Mouse (Mus musculus) ES-E14 (cell line): ENCODE measurements around the gene Wnt11. TPM values are rescaled to one million over a fixed set of nuclear protein-coding genes. Genes with fewer than 3 reads are reported as not detected.
A peak's percentile ranks its signal among the peaks of the same experiment; 100 is the strongest.

Source experiments
- DNase-seq: peaks from one replicate; pipeline ENCODE4 v3.0.0-alpha.2; 2013; ENCODE audit warnings: low read depth, low spot score
- H3K27ac ChIP-seq: 2 replicates; pipeline ENCODE4 v1.5.1; 2012; ENCODE audit warnings: low read depth, mild to moderate bottlenecking, low read length, moderate library complexity, mixed read lengths; ENCODE audit not compliant: poor library complexity, insufficient read depth, severe bottlenecking
- H3K36me3 ChIP-seq: 2 replicates; pipeline ENCODE4 v1.6.1; 2012; ENCODE audit warnings: mild to moderate bottlenecking, low read length, moderate library complexity, mixed read lengths; ENCODE audit not compliant: control insufficient read depth, poor library complexity, insufficient read depth, severe bottlenecking
- H3K4me1 ChIP-seq, 2 experiments: fragments of 150-350 bp in 1 of 2; sonication (generic) in 1 of 2; 2 replicates each; pipeline ENCODE4 v1.6.1; 2012; ENCODE audit warnings: low read length in 2 of 2, mild to moderate bottlenecking in 1 of 2, mixed read lengths in 1 of 2; ENCODE audit not compliant: control insufficient read depth in 2 of 2, insufficient read depth in 2 of 2, poor library complexity in 1 of 2
- H3K4me3 ChIP-seq, 2 experiments: fragments of 150-350 bp in 1 of 2; sonication (generic) in 1 of 2; 2 replicates each; pipeline ENCODE4 v1.5.1; 2012; ENCODE audit warnings: low read length in 2 of 2, low read depth in 1 of 2, mild to moderate bottlenecking in 1 of 2, mixed read lengths in 1 of 2; ENCODE audit not compliant: insufficient read depth in 1 of 2, poor library complexity in 1 of 2, severe bottlenecking in 1 of 2
- H3K9ac ChIP-seq: 2 replicates; pipeline ENCODE4 v1.6.1; 2012; ENCODE audit warnings: low read depth, mild to moderate bottlenecking, low read length, mixed read lengths; ENCODE audit not compliant: poor library complexity, insufficient read depth, severe bottlenecking
- H3K9me3 ChIP-seq: fragments of 150-350 bp; sonication (generic); 2 replicates; pipeline ENCODE4 v1.6.1; 2012; ENCODE audit warnings: low read depth, mild to moderate bottlenecking, low read length; ENCODE audit not compliant: control insufficient read depth, insufficient read depth
- CHD2 ChIP-seq: IDR thresholded peaks from 2 replicates; pipeline ENCODE4 v1.6.1; 2014; ENCODE audit warnings: mild to moderate bottlenecking, low read depth, low read length, inconsistent platforms
- HCFC1 ChIP-seq: IDR thresholded peaks from 2 replicates; pipeline ENCODE4 v1.6.1; 2012; ENCODE audit warnings: low read length, inconsistent platforms, borderline replicate concordance; ENCODE audit not compliant: insufficient read depth
- MAFK ChIP-seq: IDR thresholded peaks from 2 replicates; pipeline ENCODE4 v1.6.1; 2014; ENCODE audit warnings: mild to moderate bottlenecking, low read depth, low read length, inconsistent platforms; ENCODE audit not compliant: insufficient read depth
- ZC3H11A ChIP-seq: IDR thresholded peaks from 2 replicates; pipeline ENCODE4 v1.6.1; 2012; ENCODE audit warnings: low read depth, mild to moderate bottlenecking, inconsistent platforms, low read length, borderline replicate concordance
- ZNF384 ChIP-seq: IDR thresholded peaks from 2 replicates; pipeline ENCODE4 v1.6.1; 2012; ENCODE audit warnings: low read depth, low read length, inconsistent platforms
- in situ Hi-C, 2 experiments: fragments of 600-800 bp; cut with MboI; formaldehyde crosslinking; loops; one replicate each; pipeline ENCODE4 v1.15.1; 2025; ENCODE audit warnings: low sequenced_read_pairs in 2 of 2, inconsistent platforms in 1 of 2; ENCODE audit not compliant: unreplicated experiment in 2 of 2
- total RNA-seq: library from RNA; depleted of rRNA; stranded (reverse); fragments of 300-350 nt; gene quantifications from 2 replicates; pipeline ENCODE4 v1.2.3, GENCODE M21; 2012

The Wnt11 gene
- total RNA-seq, 1 experiment, result 3.5 TPM

DNA sequence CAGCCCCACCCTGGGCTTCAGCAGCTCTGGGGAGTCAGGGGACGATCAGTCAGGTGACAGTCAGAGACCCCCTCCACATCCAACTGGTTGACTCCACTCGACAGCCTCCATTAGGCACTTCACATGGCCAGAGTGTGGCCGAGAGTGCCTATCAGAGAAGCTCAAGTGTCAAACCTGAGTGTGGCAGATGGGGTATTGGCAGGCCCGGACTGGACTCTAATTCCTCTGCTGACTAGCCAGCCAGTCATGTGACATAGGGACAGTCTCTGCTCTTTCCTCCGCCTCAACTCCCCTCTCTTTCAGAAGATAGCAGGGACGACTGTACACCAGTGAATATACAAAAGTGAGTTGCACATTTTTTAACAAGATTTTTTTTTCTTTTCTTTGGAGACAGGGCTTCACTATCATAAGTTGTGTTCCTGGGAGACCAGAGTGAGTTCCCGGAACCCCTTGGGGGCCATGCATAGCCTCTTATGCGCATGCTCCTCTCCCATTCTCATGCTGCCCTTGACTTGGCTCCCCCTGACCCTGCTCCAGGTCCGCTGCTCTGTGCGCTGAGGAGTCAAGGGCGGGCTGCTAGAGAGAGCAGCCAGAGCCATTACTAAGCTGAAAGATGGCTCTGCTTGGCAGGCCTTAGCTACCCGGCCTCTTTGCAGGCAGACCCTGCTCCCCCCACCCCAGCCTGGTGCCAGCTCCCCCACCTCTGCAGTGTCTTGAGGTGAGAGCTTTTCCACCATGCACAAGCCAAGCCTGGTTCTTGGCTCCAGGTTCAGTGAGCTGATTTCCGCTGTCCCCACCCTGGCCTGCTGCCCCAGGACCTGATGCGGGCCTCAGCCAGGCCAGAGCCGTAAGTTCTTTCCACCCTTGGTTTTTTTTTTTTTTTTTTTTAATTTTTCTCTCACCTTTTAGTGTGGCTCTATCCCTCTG is 10.8 kb upstream of the Wnt11 start:
- Histone ChIP-seq H3K36me3 (no peaks in the 10 kb centered on the region), H3K9me3 (no peaks in the 10 kb centered on the region), H3K4me1 (peaks cover 2 to 20% of the 10 kb centered on the region in 2 experiments; a peak in 3 of 4 replicates), H3K27ac (no peak overlapping the region), H3K9ac (no peak overlapping the region), H3K4me3 (peak overlapping the region in 1 of 2 experiments; percentile 25; a peak in 1 of 4 replicates)
- in situ Hi-C loops, result no loop called here
- TF ChIP-seq MAFK (no peak), ZNF384 (no peak), CHD2 (no peak), ZC3H11A (no peak), HCFC1 (no peak)
- no peak for DNase-seq

DNA sequence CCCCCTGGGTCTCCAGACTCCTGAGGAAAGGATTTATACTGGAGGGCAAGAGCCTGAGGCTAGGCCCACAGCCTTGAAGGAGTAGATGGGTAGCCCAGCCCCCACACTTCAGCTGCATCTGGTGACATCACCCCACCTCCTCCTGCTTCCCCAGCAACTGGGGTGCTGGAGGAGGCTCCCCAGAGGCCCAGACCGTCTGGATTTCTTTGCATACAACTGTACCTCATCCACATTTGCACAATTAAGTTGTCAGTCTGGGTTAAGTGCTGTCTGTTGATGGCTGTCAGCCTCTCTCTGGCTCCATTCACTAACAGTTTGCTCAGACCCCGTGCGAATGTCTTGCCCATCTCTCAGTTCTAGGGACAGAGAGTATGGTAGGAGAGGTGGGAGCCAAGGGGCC is 6.9 kb upstream of the Wnt11 start:
- Histone ChIP-seq H3K9me3 (no peaks in the 10 kb centered on the region), H3K9ac (no peak overlapping the region), H3K4me1 (peaks cover 2 to 20% of the 10 kb centered on the region in 2 experiments; a peak in 3 of 4 replicates), H3K36me3 (no peaks in the 10 kb centered on the region), H3K4me3 (no peak overlapping the region), H3K27ac (no peak overlapping the region)
- DNase-seq, result no peak
- in situ Hi-C loops, result loop anchor here in 1 of 2 experiments (25.0 kb wide), 1 partner anchor 584 kb away; no protein-coding TSS in a partner anchor
- TF ChIP-seq CHD2 (no peak), ZC3H11A (no peak), ZNF384 (no peak), MAFK (no peak), HCFC1 (no peak)

DNA sequence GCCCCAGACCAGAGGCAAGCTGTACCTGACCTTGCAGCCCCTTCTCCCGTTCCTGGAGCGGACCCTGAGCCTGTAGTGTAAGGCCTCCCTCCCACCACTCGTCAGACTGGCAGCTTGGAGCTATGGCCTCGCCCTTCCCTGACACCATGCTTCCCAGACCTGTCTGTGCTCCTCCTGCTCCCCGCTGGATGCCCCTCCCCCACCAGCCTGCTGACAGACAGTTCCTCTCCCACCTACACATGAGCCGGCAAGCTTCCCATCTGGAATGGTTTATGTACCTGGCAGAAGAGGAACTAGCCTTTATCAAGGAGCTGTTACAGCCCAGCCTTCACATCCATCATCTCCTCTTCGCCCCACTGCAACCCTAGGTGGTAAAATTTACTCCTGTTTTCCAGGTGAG is 6.0 kb upstream of the Wnt11 start:
- Histone ChIP-seq H3K36me3 (no peaks in the 10 kb centered on the region), H3K4me3 (no peak overlapping the region), H3K9ac (no peak overlapping the region), H3K4me1 (peaks cover 2 to 16% of the 10 kb centered on the region in 2 experiments; a peak in 3 of 4 replicates), H3K27ac (no peak overlapping the region), H3K9me3 (no peaks in the 10 kb centered on the region)
- in situ Hi-C loops, result loop anchor here in 1 of 2 experiments (25.0 kb wide), 1 partner anchor 583 kb away; no protein-coding TSS in a partner anchor
- TF ChIP-seq CHD2, result no peak
- TF ChIP-seq ZNF384, result no peak
- no peak for TF ChIP-seq HCFC1
- no peak for TF ChIP-seq MAFK
- no peak for TF ChIP-seq ZC3H11A
- DNase-seq, result no peak

DNA sequence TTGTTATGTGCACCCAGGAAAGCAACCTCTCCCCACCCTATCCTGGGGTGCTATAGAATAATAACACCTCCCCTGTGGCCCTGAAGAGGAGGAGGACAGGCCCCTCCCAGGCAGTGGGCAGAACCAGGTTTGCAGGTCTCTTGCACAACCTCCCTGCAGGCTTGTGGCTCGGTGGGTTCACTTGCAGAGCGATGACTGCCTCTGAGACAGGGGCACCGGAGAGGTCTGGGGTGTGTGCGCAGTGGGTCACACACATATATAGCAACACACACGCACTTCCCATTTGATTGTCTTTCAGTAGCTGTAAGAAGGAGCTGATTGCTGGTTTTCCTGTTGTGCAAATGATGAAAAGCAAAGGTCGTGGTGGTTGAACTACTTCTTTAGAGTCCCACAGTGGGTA is 3.6 kb upstream of the Wnt11 start:
- Histone ChIP-seq H3K9ac (no peak overlapping the region), H3K36me3 (no peaks in the 10 kb centered on the region), H3K9me3 (no peaks in the 10 kb centered on the region), H3K4me3 (no peak overlapping the region), H3K4me1 (peaks cover 2 to 12% of the 10 kb centered on the region in 2 experiments; a peak in 3 of 4 replicates), H3K27ac (no peak overlapping the region)
- TF ChIP-seq MAFK, result no peak
- no peak for TF ChIP-seq ZNF384
- in situ Hi-C loops, result loop anchor here in 1 of 2 experiments (25.0 kb wide), 1 partner anchor 581 kb away; no protein-coding TSS in a partner anchor
- DNase-seq, result no peak
